ENCODE assay signal across 8 mouse cellular contexts in the genomic region with DNA sequence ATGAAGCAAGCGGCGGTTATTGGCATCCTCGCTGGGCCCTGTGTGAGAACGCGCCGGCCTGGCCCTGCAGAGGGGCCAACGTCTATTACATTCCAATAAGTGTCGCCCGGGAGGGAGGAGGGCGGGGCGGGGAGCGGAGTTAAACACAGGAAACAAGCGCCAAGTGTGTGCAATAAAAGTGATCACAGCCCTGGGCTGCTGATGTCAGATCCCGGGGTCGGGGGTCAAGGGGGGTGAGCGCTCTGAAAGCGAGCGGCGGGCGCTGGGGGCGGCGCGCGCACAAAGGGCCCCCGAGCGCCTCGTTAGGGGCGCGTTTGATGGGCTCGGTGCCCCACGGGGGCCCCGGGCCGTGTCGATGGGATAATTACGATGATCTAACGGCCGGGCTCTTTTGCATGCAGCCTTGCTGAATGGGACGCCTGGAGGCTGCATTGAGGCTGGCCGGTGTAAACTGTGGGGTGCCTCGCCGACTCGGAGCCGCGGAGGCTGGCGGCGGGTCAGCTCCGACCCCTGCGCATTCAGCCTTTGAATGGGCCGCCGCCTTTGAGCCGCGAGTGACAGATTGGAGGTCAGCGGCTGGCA.
DNase-seq lines count a peak whose midpoint lies in the region; ATAC-seq and TF ChIP-seq lines count a peak whose summit lies in the region.

No protein-coding gene starts in this region.

- H3K36me3 ChIP-seq in ES-E14 (ENCODE audit: control insufficient read depth, insufficient read depth, low read length, poor library complexity, severe bottlenecking), result no peaks in the 10 kb centered on the region
- H3K36me3 ChIP-seq in embryonic facial prominence, embryonic 12.5 days, result no peaks in the 10 kb centered on the region
- H3K36me3 ChIP-seq in liver, adult 2 months (ENCODE audit: control insufficient read depth, insufficient read depth, low read length), result no peaks in the 10 kb centered on the region
- H3K36me3 ChIP-seq in midbrain, postnatal 0 days (ENCODE audit: insufficient read depth, low read length), result no peaks in the 10 kb centered on the region

- H3K9me3 ChIP-seq in ES-E14 (ENCODE audit: control insufficient read depth, insufficient read depth, low read depth, low read length), result no peaks in the 10 kb centered on the region
- no peaks in the 10 kb centered on the region for H3K9me3 ChIP-seq in embryonic facial prominence, embryonic 12.5 days
- H3K9me3 ChIP-seq in midbrain, postnatal 0 days (ENCODE audit: low read length), result no peaks in the 10 kb centered on the region

- peak overlapping the region; percentile 44 to 66 for H3K4me3 ChIP-seq in ES-E14 (ENCODE audit: insufficient read depth in 1 of 2, low read depth in 1 of 2, low read length in 2 of 2, poor library complexity in 1 of 2, severe bottlenecking in 1 of 2)
- H3K4me3 ChIP-seq in embryonic facial prominence, embryonic 12.5 days, result peak overlapping the region; percentile 40
- no peak overlapping the region for H3K4me3 ChIP-seq in liver, adult 2 months (ENCODE audit: insufficient read depth, low read depth, low read length)
- H3K4me3 ChIP-seq in midbrain, postnatal 0 days (ENCODE audit: low read depth, low read length), result peak overlapping the region; percentile 31

- peak overlapping the region; percentile 2; the same call in 1 of the 2 replicates for H3K9ac ChIP-seq in ES-E14 (ENCODE audit: insufficient read depth, low read depth, low read length, poor library complexity, severe bottlenecking)
- H3K9ac ChIP-seq in embryonic facial prominence, embryonic 12.5 days, result peak overlapping the region; percentile 44
- H3K9ac ChIP-seq in liver, adult 2 months (ENCODE audit: low read depth, low read length), result peak overlapping the region; percentile 19; the same call in 1 of the 2 replicates
- H3K9ac ChIP-seq in midbrain, postnatal 0 days (replicated peaks; ENCODE audit: low read length, poor library complexity, severe bottlenecking), result no peak overlapping the region

- H3K4me1 ChIP-seq in ES-E14 (ENCODE audit: control insufficient read depth in 2 of 2, insufficient read depth in 2 of 2, low read length in 2 of 2, poor library complexity in 1 of 2), result peaks cover 5 to 22% of the 10 kb centered on the region in 2 experiments; a peak in 3 of 4 replicates
- H3K4me1 ChIP-seq in embryonic facial prominence, embryonic 12.5 days, result peaks cover 35% of the 10 kb centered on the region
- no peaks in the 10 kb centered on the region for H3K4me1 ChIP-seq in liver, adult 2 months (ENCODE audit: control insufficient read depth, insufficient read depth, low read length)
- H3K4me1 ChIP-seq in midbrain, postnatal 0 days (ENCODE audit: insufficient read depth, low read length), result peaks cover 3% of the 10 kb centered on the region; the same call in 1 of the 2 replicates

- DNase-seq in frontal cortex, postnatal 14 days (ENCODE audit: low spot score in 2 of 2), result peak; percentile 7 to 13
- DNase-seq in frontal cortex, adult 2 months (ENCODE audit: extremely low spot score in 1 of 2, low spot score in 1 of 2), result no peak
- no peak for DNase-seq in ES-E14 (ENCODE audit: low read depth, low spot score)
- peak; percentile 35 for DNase-seq in heart, postnatal 4 days
- peak; percentile 10 for DNase-seq in liver, adult 2 months (ENCODE audit: extremely low read depth, low read depth, low spot score)
- DNase-seq in midbrain, postnatal 0 days (ENCODE audit: low spot score), result peak; percentile 62
- DNase-seq in spleen, postnatal 36 days (ENCODE audit: low spot score in 2 of 2), result no peak

- TF ChIP-seq POLR2A in liver, adult 2 months (IDR thresholded peaks at IDR 0.05; ENCODE audit: extremely low read depth, insufficient read depth, low read length), result no peak

- no peak for TF ChIP-seq CTCF in liver, adult 2 months (IDR thresholded peaks at IDR 0.05; ENCODE audit: low read depth, low read length)
- TF ChIP-seq CTCF in midbrain, postnatal 0 days (IDR thresholded peaks at IDR 0.05), result no peak

- WGBS in embryonic facial prominence, embryonic 12.5 days, result under 1% methylated on average over 53 of the region's 53 CpGs
- 2% methylated on average over 53 of the region's 53 CpGs for WGBS in liver, adult 2 months
- under 1% methylated on average over 52 of the region's 53 CpGs for WGBS in midbrain, postnatal 0 days

- no peaks in the 10 kb centered on the region for H3K79me2 ChIP-seq in liver, adult 2 months (ENCODE audit: control insufficient read depth, insufficient read depth, low read length)

- peaks cover 74% of the 10 kb centered on the region for H3K27me3 ChIP-seq in embryonic facial prominence, embryonic 12.5 days
- peaks cover 11% of the 10 kb centered on the region for H3K27me3 ChIP-seq in liver, adult 2 months (ENCODE audit: control insufficient read depth, insufficient read depth, low read length)
- H3K27me3 ChIP-seq in midbrain, postnatal 0 days (ENCODE audit: insufficient read depth, low read length), result peaks cover 51% of the 10 kb centered on the region

- peak overlapping the region; percentile 93 for H3K4me2 ChIP-seq in embryonic facial prominence, embryonic 12.5 days (replicated peaks)
- H3K4me2 ChIP-seq in midbrain, postnatal 0 days (ENCODE audit: low read depth, low read length, poor library complexity, severe bottlenecking), result peak overlapping the region; percentile 55

- in situ Hi-C loops in ES-E14 (cut with MboI; ENCODE audit: low sequenced_read_pairs in 2 of 2, unreplicated experiment in 2 of 2), result no loop called here

- ATAC-seq in embryonic facial prominence, embryonic 12.5 days (ENCODE audit: insufficient number of reproducible peaks, insufficient read depth, low FRiP score, low TSS enrichment), result peak; percentile 75
- ATAC-seq in midbrain, postnatal 0 days (ENCODE audit: low FRiP score), result peak; percentile 64

- no peak overlapping the region for H3K27ac ChIP-seq in ES-E14 (ENCODE audit: insufficient read depth, low read depth, low read length, poor library complexity, severe bottlenecking)
- H3K27ac ChIP-seq in embryonic facial prominence, embryonic 12.5 days, result no peak overlapping the region
- H3K27ac ChIP-seq in liver, adult 2 months (replicated peaks; ENCODE audit: insufficient read depth, low read depth, low read length), result no peak overlapping the region
- no peak overlapping the region for H3K27ac ChIP-seq in midbrain, postnatal 0 days (ENCODE audit: low read depth, low read length)

TF ChIP-seq in ES-E14, 5 proteins besides CTCF, POLR2A, EP300 and RAD21:
- TF ChIP-seq ZNF384 (IDR thresholded peaks at IDR 0.05; ENCODE audit: low read depth, low read length) (no peak), MAFK (IDR thresholded peaks at IDR 0.05; ENCODE audit: insufficient read depth, low read depth, low read length) (no peak), ZC3H11A (IDR thresholded peaks at IDR 0.05; ENCODE audit: borderline replicate concordance, low read depth, low read length) (no peak), HCFC1 (IDR thresholded peaks at IDR 0.05; ENCODE audit: borderline replicate concordance, insufficient read depth, low read length) (no peak), CHD2 (IDR thresholded peaks at IDR 0.05; ENCODE audit: low read depth, low read length) (no peak)

Comparison
In these comparisons a context has a peak if more than half of its experiments do, and no peak if none do; other contexts are left out.
1. DNase-seq: peak in frontal cortex, postnatal 14 days (2 of 2), heart, postnatal 4 days (single experiment), liver, adult 2 months (single experiment) and midbrain, postnatal 0 days (single experiment); none in frontal cortex, adult 2 months (0 of 2), ES-E14 (single experiment) and spleen, postnatal 36 days (0 of 2).